Mouse (Mus musculus) adrenal gland, adult (tissue): Measurements from ENCODE around the gene Spag9.

Source experiments
- DNase-seq, 2 experiments: peaks; one replicate each; pipeline ENCODE4 v3.0.0; 2022 to 2023; ENCODE audit warnings: low spot score in 1 of 2; ENCODE audit not compliant: inconsistent age in 2 of 2

Gene Spag9

GRCm38 (mm10) chr11:94130118-94131095 is 134.5 kb downstream of the Spag9 start:
- DNase-seq: peak in 1 of 2 experiments; percentile 35

- DNase-seq: peak; percentile 93 to 98
These were observed 137.6 kb downstream of the Spag9 start for GRCm38 (mm10) chr11:94133344-94133955.

GRCm38 (mm10) chr11:94134076-94134838 is 138.4 kb downstream of the Spag9 start:
- DNase-seq: peak; percentile 94 to 97

- DNase-seq: peak; percentile 43 to 80
These were observed 139.7 kb downstream of the Spag9 start for GRCm38 (mm10) chr11:94135581-94136001.

- peak; percentile 44 to 73 for DNase-seq
These were observed 140.8 kb downstream of the Spag9 start for GRCm38 (mm10) chr11:94136656-94137055.

DNA sequence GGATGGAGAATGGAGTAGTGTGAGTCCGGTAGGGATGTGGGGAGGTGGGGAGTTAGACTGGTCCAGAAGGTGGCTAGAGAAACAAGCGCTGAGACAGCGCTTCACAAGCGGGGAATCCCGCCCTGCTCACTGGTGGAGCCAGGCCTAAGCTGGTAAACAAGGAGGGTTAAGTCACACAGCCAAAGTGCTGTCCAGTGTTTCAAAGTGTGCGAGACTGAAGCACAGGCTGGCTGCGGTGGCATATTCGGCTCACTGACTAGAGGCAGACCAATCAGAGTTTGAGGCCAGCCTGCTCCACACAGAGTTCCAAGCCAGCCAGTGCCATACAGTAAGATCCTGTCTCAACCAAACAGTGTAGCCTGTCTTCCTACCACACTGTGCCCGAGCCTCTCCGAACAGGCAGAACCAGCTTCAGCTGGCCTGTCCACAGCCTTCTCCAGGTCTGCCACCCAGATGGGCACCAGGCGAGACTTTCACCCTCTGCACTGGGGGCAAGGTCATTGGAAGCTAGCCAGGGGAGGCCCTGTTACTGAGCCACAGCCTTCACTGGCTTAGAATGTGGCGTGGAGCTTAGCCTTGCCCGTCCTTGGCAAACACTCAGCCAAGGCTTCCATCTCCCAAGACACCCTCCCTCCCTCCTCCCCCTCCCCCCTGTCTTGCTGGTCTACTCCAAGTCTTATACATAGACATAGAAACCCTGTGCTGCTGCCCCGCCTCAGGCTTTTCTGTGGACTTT is 141.6 kb downstream of the Spag9 start:
- peak; percentile 92 to 97 for DNase-seq

- peak; percentile 51 to 80 for DNase-seq
These were observed 142.7 kb downstream of the Spag9 start for GRCm38 (mm10) chr11:94138411-94139231.

DNA sequence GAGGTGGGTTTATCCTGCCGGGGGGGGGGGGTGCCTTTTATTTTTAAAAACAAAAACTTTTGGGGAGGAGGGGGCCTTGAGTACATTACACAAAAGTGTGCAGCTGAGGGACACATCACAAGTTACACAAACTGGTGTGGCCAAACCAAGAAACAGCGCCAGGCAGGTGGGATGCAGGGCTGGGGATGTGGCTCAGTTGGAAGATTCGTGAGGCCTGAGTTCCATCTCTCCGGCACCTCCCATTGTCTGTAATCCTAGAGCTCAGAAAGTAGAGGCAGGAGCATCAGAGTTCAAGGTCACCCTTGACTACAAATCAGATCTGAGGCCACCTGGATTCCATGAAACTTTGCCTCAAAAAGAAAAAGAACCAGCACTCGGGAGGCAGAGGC is 143.3 kb downstream of the Spag9 start:
- DNase-seq: peak; percentile 6 to 51

DNA sequence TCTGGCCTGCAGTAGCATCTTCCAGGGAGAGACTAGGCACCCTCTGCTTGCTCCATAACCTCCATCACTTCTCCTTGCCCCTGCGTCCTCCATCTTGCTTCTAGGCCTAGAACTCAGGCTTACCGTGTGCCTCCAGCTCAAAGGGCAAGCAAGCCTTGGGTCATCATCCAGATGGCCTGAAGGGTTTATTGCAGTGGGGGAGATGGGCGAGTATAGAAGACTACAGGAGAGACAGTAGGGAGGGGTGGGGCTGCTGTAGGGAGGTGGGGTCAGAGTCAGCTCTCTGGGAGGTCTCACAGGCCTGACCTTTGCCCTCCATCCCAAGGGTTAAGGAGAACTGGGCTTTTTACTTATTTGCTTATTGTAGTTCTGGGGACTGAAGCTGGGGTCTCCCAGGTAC is 144.6 kb downstream of the Spag9 start:
- DNase-seq: peak in 1 of 2 experiments; percentile 7

DNA sequence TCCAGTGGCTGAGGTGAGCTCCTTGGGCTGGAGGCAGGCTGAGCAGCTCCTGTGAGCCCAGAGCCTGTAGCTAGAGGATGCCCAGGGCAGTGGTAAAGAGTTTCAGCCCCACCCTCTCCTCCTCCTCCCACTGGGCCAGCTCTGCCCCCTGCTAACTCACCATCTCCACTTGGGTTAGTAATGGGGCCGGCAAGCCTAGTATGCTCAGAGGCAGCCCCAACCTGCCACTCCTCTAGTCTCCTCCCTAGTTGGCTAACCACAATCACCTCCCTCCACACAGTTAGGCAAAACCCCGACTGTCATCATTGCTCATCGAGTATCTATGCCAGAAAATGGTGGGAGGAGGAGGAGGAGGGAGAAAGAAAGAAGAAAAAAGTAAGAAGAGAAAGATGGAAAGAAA is 145.7 kb downstream of the Spag9 start:
- peak; percentile 50 to 77 for DNase-seq

- DNase-seq: no peak
These were observed 147.4 kb downstream of the Spag9 start for GRCm38 (mm10) chr11:94143336-94143735.

GRCm38 (mm10) chr11:94144771-94145539 is 149.1 kb downstream of the Spag9 start:
- peak; percentile 96 to 98 for DNase-seq

GRCm38 (mm10) chr11:94146049-94146605 is 150.2 kb downstream of the Spag9 start:
- no peak for DNase-seq

DNA sequence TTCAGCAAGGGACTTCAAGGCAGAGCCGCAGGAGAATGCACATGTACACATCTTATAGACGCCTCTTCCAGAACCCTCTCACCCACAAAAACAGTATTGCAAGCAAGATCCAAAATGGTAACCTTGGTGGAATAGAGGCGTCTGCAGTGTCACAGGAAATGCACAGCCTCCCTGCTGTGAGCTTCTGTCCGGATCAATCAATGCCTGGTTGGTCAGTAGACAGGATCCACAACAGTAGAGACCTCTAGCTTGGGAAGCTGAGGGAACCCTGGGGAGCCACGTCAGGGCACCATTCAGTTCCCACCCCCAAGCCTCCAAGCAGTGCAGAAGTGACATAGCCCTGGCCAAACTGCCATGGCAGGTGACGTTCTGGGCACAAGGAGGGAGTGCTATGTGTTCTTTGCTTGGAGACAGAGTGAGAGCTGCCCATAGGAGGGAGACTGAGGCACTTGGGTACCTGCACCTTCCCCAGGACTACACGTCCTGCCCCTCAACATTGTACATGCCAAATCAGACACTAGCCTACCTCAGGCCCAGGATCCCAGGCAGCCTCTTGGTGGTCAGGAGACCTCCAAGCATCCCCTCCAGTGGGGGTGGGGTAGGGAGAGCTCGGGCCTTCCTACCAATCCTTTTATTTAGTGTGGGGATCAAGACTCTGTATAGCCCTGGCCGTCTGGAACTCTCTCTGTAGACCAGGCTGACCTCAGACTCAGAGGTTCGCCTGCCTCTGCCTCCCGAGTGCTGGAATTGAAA is 151.0 kb downstream of the Spag9 start:
- no peak for DNase-seq

GRCm38 (mm10) chr11:94148105-94148696 is 152.3 kb downstream of the Spag9 start:
- no peak for DNase-seq

DNA sequence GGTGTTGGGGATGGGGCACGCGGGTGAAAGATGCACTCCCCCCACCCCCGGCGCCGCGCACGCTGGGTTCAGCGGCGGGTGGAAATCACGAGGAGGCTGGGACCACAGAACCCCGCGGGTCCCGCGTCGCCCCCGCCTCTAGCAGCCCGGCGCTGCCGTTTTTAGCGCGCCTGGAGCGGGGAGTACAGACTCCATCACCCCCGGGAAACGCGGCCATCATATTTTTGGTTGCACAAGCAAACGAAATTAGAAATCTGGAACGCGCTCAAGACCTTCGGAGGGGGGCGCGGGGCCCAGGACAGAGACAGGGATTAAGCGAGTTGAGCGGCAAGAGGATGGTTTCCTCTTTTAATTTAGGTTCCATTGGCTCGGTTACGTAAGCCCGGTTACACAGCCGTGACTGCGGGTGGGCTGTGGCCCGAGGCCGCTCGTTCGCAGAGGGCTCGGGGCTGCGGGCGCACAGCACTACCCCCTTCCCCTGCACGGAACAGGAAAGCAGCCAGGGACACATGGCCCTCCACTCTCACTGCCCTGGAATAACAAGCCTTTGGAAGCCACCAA is 153.1 kb downstream of the Spag9 start:
- peak; percentile 64 to 89 for DNase-seq
